Mouse (Mus musculus) neural tube, embryonic 15.5 days (tissue): Measurements from ENCODE around the gene Gm340. TPM values are rescaled to one million over a fixed set of nuclear protein-coding genes. Genes with fewer than 3 reads are reported as not detected.

Experiments used
- ATAC-seq: fragments of 200-750 bp; cut with Nextera tagmentation; 2 replicates; pipeline ENCODE4 v1.8.0; 2017; ENCODE audit warnings: mild to moderate bottlenecking, moderate TSS enrichment, moderate library complexity; ENCODE audit not compliant: low FRiP score
- H3K27ac ChIP-seq: fragments of 300-500 bp; sonication (generic); replicated peaks from 2 replicates; pipeline ENCODE4 v1.5.1; 2015; ENCODE audit warnings: mild to moderate bottlenecking, inconsistent platforms
- H3K27me3 ChIP-seq: fragments of 300-500 bp; sonication (generic); replicated peaks from 2 replicates; pipeline ENCODE4 v1.6.1; 2015; ENCODE audit warnings: inconsistent platforms
- H3K36me3 ChIP-seq: fragments of 300-500 bp; sonication (generic); 2 replicates; pipeline ENCODE4 v1.6.1; 2015; ENCODE audit warnings: inconsistent platforms
- H3K4me1 ChIP-seq: fragments of 300-500 bp; sonication (generic); 2 replicates; pipeline ENCODE4 v1.6.1; 2015; ENCODE audit warnings: inconsistent platforms
- H3K4me2 ChIP-seq: fragments of 300-500 bp; sonication (generic); 2 replicates; pipeline ENCODE4 v1.6.1; 2015; ENCODE audit warnings: inconsistent platforms, mild to moderate bottlenecking, moderate library complexity
- H3K4me3 ChIP-seq: fragments of 300-500 bp; sonication (generic); replicated peaks from 2 replicates; pipeline ENCODE4 v1.5.1; 2015; ENCODE audit warnings: mild to moderate bottlenecking, inconsistent platforms
- H3K9ac ChIP-seq: fragments of 300-500 bp; sonication (generic); replicated peaks from 2 replicates; pipeline ENCODE4 v1.6.1; 2015; ENCODE audit warnings: mild to moderate bottlenecking, inconsistent platforms
- H3K9me3 ChIP-seq: fragments of 300-500 bp; sonication (generic); replicated peaks from 2 replicates; pipeline ENCODE4 v1.6.1; 2016; ENCODE audit warnings: inconsistent platforms
- WGBS: fragments of 180-500 bp; shearing (Covaris S2); methylation state at CpG from one replicate; pipeline ENCODE4 v1.1.7; 2015; ENCODE audit warnings: mixed read lengths; 5-methylcytosine and 5-hydroxymethylcytosine counted together
- polyA plus RNA-seq: library from polyadenylated mRNA; unstranded; fragments of >200 nt; fragmentation: Nextera tagmentation; extraction: Ambion mirVana; gene quantifications from 2 replicates; pipeline ENCODE4 v1.2.1, GENCODE M21; 2015

Gene Gm340
- polyA plus RNA-seq, 1 experiment from 2014 or later = 1.8 TPM

- Histone ChIP-seq H3K9me3 (no peaks in the 10 kb centered on the region), H3K4me3 (no peak overlapping the region), H3K9ac (no peak overlapping the region), H3K36me3 (peaks cover 38% of the 10 kb centered on the region), H3K4me2 (no peak overlapping the region), H3K27ac (no peak overlapping the region), H3K27me3 (no peaks in the 10 kb centered on the region), H3K4me1 (peaks cover 12% of the 10 kb centered on the region)
- no peak for ATAC-seq
- 89% methylated on average over 20 of the region's 20 CpGs for WGBS
Observed at GRCm38 (mm10) chr19:41587431-41588222, 5.5 kb downstream of the Gm340 start.

GRCm38 (mm10) chr19:41589026-41589425, 6.9 kb downstream of the Gm340 start:
- Histone ChIP-seq H3K36me3 (peaks cover 24% of the 10 kb centered on the region), H3K4me2 (no peak overlapping the region), H3K9me3 (no peaks in the 10 kb centered on the region), H3K4me1 (peaks cover 12% of the 10 kb centered on the region), H3K9ac (no peak overlapping the region), H3K27me3 (no peaks in the 10 kb centered on the region), H3K27ac (no peak overlapping the region), H3K4me3 (no peak overlapping the region)
- no peak for ATAC-seq
- WGBS = 88% methylated on average over 7 of the region's 7 CpGs

DNA sequence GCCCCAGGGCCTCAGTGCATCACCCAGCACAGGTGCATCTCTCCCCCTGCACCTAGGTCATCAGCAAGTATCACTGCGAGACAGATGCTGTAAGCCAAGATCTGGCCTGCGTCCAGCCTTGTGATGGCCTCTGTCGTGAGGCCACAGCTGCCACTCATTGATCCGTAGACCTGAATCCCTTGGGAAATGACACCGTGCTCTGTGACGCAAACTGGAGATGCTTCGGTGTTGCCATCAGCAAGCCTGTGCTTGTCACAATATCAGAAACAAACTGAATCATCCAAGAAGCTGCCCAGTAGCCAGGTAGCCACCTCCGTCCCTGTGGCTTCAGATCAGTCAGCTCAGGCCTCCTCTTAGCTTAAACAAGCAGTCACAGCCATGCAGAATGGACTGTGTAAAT, 7.5 kb downstream of the Gm340 start:
- no peak for ATAC-seq
- WGBS = 59% methylated on average over 8 of the region's 8 CpGs
- Histone ChIP-seq H3K4me2 (no peak overlapping the region), H3K9me3 (no peaks in the 10 kb centered on the region), H3K27ac (no peak overlapping the region), H3K36me3 (peaks cover 18% of the 10 kb centered on the region), H3K4me3 (no peak overlapping the region), H3K4me1 (peaks cover 12% of the 10 kb centered on the region), H3K9ac (no peak overlapping the region), H3K27me3 (no peaks in the 10 kb centered on the region)

DNA sequence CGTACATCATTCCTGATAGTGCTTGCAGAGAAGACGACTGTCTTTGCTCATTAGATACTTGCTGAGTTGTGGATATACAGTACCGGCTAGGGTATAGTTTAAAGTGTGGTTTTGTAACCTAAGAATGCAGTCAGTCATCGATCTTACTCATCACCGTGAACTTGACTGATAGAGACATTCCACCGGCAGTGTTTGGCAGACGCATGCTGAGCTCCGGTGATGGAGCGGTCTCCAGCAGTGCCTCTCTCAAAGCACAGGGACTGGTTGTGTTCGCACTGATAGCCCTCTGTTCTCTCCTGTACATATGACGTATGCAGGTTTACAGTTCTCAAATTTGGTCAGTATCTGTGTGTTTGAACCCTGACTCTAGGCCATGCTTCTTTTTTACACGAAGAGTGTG, 9.6 kb downstream of the Gm340 start:
- Histone ChIP-seq H3K27ac (no peak overlapping the region), H3K27me3 (no peaks in the 10 kb centered on the region), H3K36me3 (0 out of 2 replicates have a peak, but pooled peaks cover under 1% of the 10 kb centered on the region), H3K9ac (no peak overlapping the region), H3K9me3 (no peaks in the 10 kb centered on the region), H3K4me3 (no peak overlapping the region), H3K4me2 (no peak overlapping the region), H3K4me1 (peaks cover 12% of the 10 kb centered on the region)
- no peak for ATAC-seq
- WGBS = 53% methylated on average over 12 of the region's 12 CpGs

GRCm38 (mm10) chr19:41597170-41597894, 15.2 kb downstream of the Gm340 start:
- no peaks in the 10 kb centered on the region for H3K9me3 ChIP-seq
- H3K27me3 ChIP-seq = no peaks in the 10 kb centered on the region
- no peak for ATAC-seq
- H3K9ac ChIP-seq = no peak overlapping the region
- H3K4me2 ChIP-seq = no peak overlapping the region
- peaks cover 6% of the 10 kb centered on the region for H3K36me3 ChIP-seq
- WGBS = 82% methylated on average over 6 of the region's 6 CpGs
- no peak overlapping the region for H3K27ac ChIP-seq
- H3K4me1 ChIP-seq = peaks cover 4% of the 10 kb centered on the region; the same call in 1 of the 2 replicates
- no peak overlapping the region for H3K4me3 ChIP-seq

- ATAC-seq = no peak
- no peak overlapping the region for H3K4me3 ChIP-seq
Observed at GRCm38 (mm10) chr19:41600647-41601046, 18.5 kb downstream of the Gm340 start.

GRCm38 (mm10) chr19:41606208-41606987, 24.2 kb downstream of the Gm340 start:
- H3K36me3 ChIP-seq = peaks cover 35% of the 10 kb centered on the region
- ATAC-seq = no peak

More at GRCm38 (mm10) chr19:41600647-41601046, 18.5 kb downstream of the Gm340 start:
- no peak overlapping the region for H3K27ac ChIP-seq
- no peak overlapping the region for H3K4me2 ChIP-seq
- H3K9me3 ChIP-seq = no peaks in the 10 kb centered on the region
- 39% methylated on average over 10 of the region's 11 CpGs for WGBS
- 0 out of 2 replicates have a peak, but pooled peaks cover 3% of the 10 kb centered on the region for H3K4me1 ChIP-seq
- no peaks in the 10 kb centered on the region for H3K27me3 ChIP-seq
- H3K36me3 ChIP-seq = peaks cover 20% of the 10 kb centered on the region
- H3K9ac ChIP-seq = no peak overlapping the region

DNA sequence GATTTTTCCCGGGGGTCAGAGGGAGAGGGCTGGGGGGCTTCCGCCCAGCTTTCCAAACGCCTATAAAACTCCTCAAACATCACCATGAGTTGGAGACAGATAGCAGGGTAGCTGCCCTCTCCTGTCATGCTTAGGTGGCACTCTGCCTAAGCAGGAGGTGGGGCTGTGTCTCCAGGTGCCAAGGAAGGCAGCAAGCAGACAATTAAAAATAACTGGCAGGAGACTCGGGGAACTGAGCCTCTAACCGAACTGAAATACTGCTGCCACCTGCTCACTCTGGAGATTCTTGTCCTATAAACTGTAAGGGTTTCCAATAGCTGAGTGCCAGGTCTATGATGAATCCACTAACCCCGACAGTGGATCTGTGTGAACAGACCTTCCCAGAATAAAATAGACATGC, 29.5 kb downstream of the Gm340 start:
- Histone ChIP-seq H3K9ac (no peak overlapping the region), H3K9me3 (no peaks in the 10 kb centered on the region), H3K36me3 (peaks cover 11% of the 10 kb centered on the region), H3K4me3 (no peak overlapping the region), H3K27ac (no peak overlapping the region), H3K4me1 (peaks cover 42% of the 10 kb centered on the region), H3K27me3 (no peaks in the 10 kb centered on the region), H3K4me2 (no peak overlapping the region)
- ATAC-seq = no peak
- WGBS = 70% methylated on average over 6 of the region's 6 CpGs

More at GRCm38 (mm10) chr19:41606208-41606987, 24.2 kb downstream of the Gm340 start:
- Histone ChIP-seq H3K27ac (no peak overlapping the region), H3K9me3 (no peaks in the 10 kb centered on the region), H3K27me3 (no peaks in the 10 kb centered on the region), H3K4me1 (no peaks in the 10 kb centered on the region), H3K4me2 (no peak overlapping the region), H3K4me3 (no peak overlapping the region), H3K9ac (no peak overlapping the region)
- WGBS = 69% methylated on average over 10 of the region's 10 CpGs

DNA sequence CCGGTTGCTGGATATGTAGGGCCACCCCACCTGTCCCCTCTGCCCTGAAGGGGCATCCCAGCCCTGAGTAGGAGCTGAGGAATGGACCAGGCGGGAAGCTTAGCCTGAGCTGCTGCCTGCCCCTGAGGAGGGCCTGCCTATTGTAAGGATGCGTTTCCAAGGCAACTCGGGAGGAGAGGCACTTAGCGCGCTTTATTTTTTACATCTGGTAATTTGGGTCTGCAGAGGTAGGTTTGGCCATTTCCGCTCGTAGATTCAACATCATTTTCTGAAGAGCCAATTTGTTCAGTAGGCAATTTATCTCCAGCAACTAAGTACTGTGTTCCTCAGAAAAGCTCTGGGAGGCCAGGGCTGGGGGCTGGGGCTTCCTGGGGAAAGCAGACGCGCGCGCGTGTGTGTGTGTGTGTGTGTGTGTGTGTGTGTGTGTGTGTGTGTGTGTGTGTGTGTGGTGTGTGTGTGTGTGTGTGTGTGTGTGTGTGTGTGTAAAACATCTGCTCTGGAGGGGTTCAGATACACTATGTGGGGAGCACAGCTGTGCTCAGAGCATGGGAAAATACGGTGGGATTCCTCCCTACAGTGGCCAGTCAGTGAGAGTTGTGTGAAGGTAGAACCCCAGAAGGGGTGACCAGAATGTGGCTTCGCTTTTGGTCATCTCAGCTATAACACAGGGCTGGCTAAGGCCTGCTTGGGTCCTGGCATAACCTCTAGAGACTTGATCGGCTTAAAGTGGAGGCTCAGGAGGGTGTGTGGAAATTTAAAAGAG, 31.3 kb downstream of the Gm340 start:
- peak; percentile 62; the same call in 1 of the 2 replicates for ATAC-seq
- H3K4me2 ChIP-seq = peak overlapping the region; percentile 23; the same call in 1 of the 2 replicates
- H3K36me3 ChIP-seq = peaks cover 11% of the 10 kb centered on the region
- WGBS = 19% methylated on average over 16 of the region's 16 CpGs
- H3K9ac ChIP-seq = no peak overlapping the region
- no peak overlapping the region for H3K4me3 ChIP-seq
- H3K4me1 ChIP-seq = peaks cover 57% of the 10 kb centered on the region
- peak overlapping the region; percentile 75 for H3K27ac ChIP-seq
- H3K27me3 ChIP-seq = no peaks in the 10 kb centered on the region
- no peaks in the 10 kb centered on the region for H3K9me3 ChIP-seq

DNA sequence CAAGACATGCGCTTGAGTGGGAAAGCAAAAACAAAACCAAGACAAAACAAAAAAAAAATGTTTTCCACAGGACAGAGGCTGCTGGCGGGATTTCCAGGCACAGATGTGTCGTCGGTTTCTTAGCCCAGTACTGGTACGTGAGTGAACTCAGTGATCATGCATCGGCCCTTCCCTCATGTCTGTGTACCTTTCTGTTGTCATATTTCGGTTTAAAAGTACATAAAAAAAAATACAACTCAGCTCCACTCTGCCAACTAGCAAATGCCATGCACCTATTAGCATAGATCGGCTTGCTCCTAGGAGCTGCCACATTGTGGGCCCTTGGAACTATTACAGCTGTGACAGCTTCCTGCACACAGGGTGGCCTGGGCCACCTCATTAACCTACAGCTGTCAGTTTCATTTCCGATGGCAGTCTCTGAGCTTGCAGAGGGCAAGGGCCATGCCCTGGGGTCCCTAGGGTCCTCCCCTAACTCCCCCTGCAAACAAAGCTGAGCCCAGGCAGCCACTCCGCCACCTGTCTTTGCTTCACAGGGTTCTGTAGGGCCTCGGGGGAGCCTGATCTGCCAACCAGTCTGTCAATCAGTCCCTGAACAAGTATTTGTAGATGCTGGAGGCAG, 33.5 kb downstream of the Gm340 start:
- Histone ChIP-seq H3K36me3 (peaks cover 5% of the 10 kb centered on the region; the same call in 1 of the 2 replicates), H3K4me1 (peaks cover 73% of the 10 kb centered on the region), H3K27me3 (no peaks in the 10 kb centered on the region), H3K27ac (peak overlapping the region; percentile 41; the same call in 1 of the 2 replicates), H3K4me2 (no peak overlapping the region), H3K9me3 (no peaks in the 10 kb centered on the region), H3K4me3 (no peak overlapping the region), H3K9ac (no peak overlapping the region)
- ATAC-seq = no peak
- 54% methylated on average over 11 of the region's 11 CpGs for WGBS
